In the genomic region with DNA sequence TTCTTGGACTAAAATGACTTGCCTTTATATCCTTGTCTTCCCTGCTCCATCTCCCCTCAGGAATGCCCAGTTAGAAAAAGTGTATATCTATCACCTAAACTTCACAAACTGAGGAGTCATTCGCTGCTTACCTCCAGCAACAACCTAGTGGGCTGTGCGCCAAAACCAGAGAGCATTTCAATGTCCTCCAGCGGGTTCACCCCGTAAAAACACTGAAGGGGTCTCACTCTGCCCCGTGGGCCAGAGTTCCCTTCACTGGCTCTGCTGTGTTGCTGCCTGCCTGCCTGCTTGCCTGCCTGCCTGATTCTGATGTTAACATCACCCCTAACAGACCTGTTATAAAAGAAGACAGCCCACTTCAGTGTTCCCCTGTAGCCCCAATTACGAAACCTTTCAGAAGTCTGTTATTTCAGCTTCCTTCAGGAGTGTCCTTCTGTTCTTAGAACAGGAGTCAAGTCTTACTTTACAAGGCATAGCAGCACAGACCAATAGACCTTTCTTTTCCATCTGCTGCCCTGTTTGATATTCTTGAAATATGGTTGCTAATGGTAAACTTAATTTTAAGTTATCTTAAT, we compare ENCODE assay signal across 8 mouse cellular contexts. TPM values are rescaled to one million over a fixed set of nuclear protein-coding genes. Genes with fewer than 3 reads are reported as not detected.
A peak's percentile ranks its signal among the peaks of the same experiment; 100 is the strongest.
DNase-seq lines count a peak whose midpoint lies in the region; ATAC-seq and TF ChIP-seq lines count a peak whose summit lies in the region.

No protein-coding gene starts in this region.

- peak; percentile 21 for DNase-seq in cerebellum, adult 11 months
- peak; percentile 25 for DNase-seq in 3T3-L1 (ENCODE audit: low read depth, low spot score)
- peak; percentile 37 to 41 for DNase-seq in cerebellum, postnatal 10 days
- DNase-seq in liver, adult 2 months (ENCODE audit: extremely low read depth, low read depth, low spot score) = peak; percentile 40
- DNase-seq in left cerebral cortex, adult 9 months (ENCODE audit: low spot score in 2 of 2) = no peak

- peak overlapping the region; percentile 82 for H3K4me2 ChIP-seq in hindbrain, embryonic 15.5 days
- peak overlapping the region; percentile 88 for H3K4me2 ChIP-seq in neural tube, embryonic 12.5 days (replicated peaks)

- no peaks in the 10 kb centered on the region for H3K27me3 ChIP-seq in hindbrain, embryonic 15.5 days
- no peaks in the 10 kb centered on the region for H3K27me3 ChIP-seq in liver, adult 2 months (ENCODE audit: control insufficient read depth, insufficient read depth, low read length)
- no peaks in the 10 kb centered on the region for H3K27me3 ChIP-seq in neural tube, embryonic 12.5 days (replicated peaks)

- no peak for TF ChIP-seq CTCF in liver, adult 2 months (IDR thresholded peaks at IDR 0.05; ENCODE audit: low read depth, low read length)

- H3K9ac ChIP-seq in hindbrain, embryonic 15.5 days = peak overlapping the region; percentile 83; the same call in 1 of the 2 replicates
- H3K9ac ChIP-seq in liver, adult 2 months (ENCODE audit: low read depth, low read length) = peak overlapping the region; percentile 35
- H3K9ac ChIP-seq in neural tube, embryonic 12.5 days = peak overlapping the region; percentile 83

- no peaks in the 10 kb centered on the region; the same call in 1 of the 2 replicates for H3K79me2 ChIP-seq in liver, adult 2 months (ENCODE audit: control insufficient read depth, insufficient read depth, low read length)

- H3K4me1 ChIP-seq in hindbrain, embryonic 15.5 days (replicated peaks) = peaks cover 27% of the 10 kb centered on the region
- H3K4me1 ChIP-seq in liver, adult 2 months (ENCODE audit: control insufficient read depth, insufficient read depth, low read length) = peaks cover 7% of the 10 kb centered on the region
- peaks cover 24% of the 10 kb centered on the region for H3K4me1 ChIP-seq in neural tube, embryonic 12.5 days

- peaks cover 3% of the 10 kb centered on the region; the same call in 1 of the 2 replicates for H3K36me3 ChIP-seq in hindbrain, embryonic 15.5 days
- H3K36me3 ChIP-seq in liver, adult 2 months (ENCODE audit: control insufficient read depth, insufficient read depth, low read length) = peaks cover 5% of the 10 kb centered on the region
- peaks cover 5% of the 10 kb centered on the region for H3K36me3 ChIP-seq in neural tube, embryonic 12.5 days

- H3K9me3 ChIP-seq in hindbrain, embryonic 15.5 days = no peaks in the 10 kb centered on the region
- no peaks in the 10 kb centered on the region for H3K9me3 ChIP-seq in neural tube, embryonic 12.5 days

- H3K4me3 ChIP-seq in hindbrain, embryonic 15.5 days = peak overlapping the region; percentile 90
- H3K4me3 ChIP-seq in liver, adult 2 months (ENCODE audit: insufficient read depth, low read depth, low read length) = peak overlapping the region; percentile 75; the same call in 1 of the 2 replicates
- H3K4me3 ChIP-seq in neural tube, embryonic 12.5 days = peak overlapping the region; percentile 77

- ATAC-seq in cerebellum, adult (ENCODE audit: insufficient number of reproducible peaks, low FRiP score, low TSS enrichment) = no peak
- no peak for ATAC-seq in hindbrain, embryonic 15.5 days (ENCODE audit: low FRiP score, low read depth)
- no peak for ATAC-seq in neural tube, embryonic 12.5 days (ENCODE audit: low FRiP score, low read depth)

- WGBS in hindbrain, embryonic 15.5 days = 75% methylated on average over 6 of the region's 6 CpGs
- WGBS in liver, adult 2 months = 19% methylated on average over 6 of the region's 6 CpGs
- WGBS in neural tube, embryonic 12.5 days = 68% methylated on average over 6 of the region's 6 CpGs

- no peak for TF ChIP-seq POLR2A in liver, adult 2 months (IDR thresholded peaks at IDR 0.05; ENCODE audit: extremely low read depth, insufficient read depth, low read length)

- no peak overlapping the region for H3K27ac ChIP-seq in hindbrain, embryonic 15.5 days (replicated peaks)
- peak overlapping the region; percentile 38; the same call in 1 of the 2 replicates for H3K27ac ChIP-seq in liver, adult 2 months (replicated peaks; ENCODE audit: insufficient read depth, low read depth, low read length)
- no peak overlapping the region for H3K27ac ChIP-seq in neural tube, embryonic 12.5 days

RNA-seq across cellular contexts. Expression of gene Orc3, which starts 1.1 kb away (rescaled TPM):
- 75.1 and 76.6 TPM in 2 replicates for polyA plus RNA-seq in hindbrain, embryonic 15.5 days (2015; fragmentation: Nextera tagmentation; extraction: Ambion mirVana)
- total RNA-seq in liver, adult 2 months (2014; rRNA removed) = 29.9 and 35.9 TPM in 2 replicates
- polyA plus RNA-seq in liver, adult 2 months (2012; rRNA removed) = 6.7 and 11.2 TPM in 2 replicates
- 92.7 and 101 TPM in 2 replicates for polyA plus RNA-seq in neural tube, embryonic 12.5 days (2016; fragmentation: Nextera tagmentation; extraction: Ambion mirVana)

RNA-seq across cellular contexts. Expression of gene Rars2, which starts 1.1 kb away (rescaled TPM):
- polyA plus RNA-seq in hindbrain, embryonic 15.5 days (2015; fragmentation: Nextera tagmentation; extraction: Ambion mirVana) = 51.4 and 54.8 TPM in 2 replicates
- total RNA-seq in liver, adult 2 months (2014; rRNA removed) = 12.2 and 14.4 TPM in 2 replicates
- polyA plus RNA-seq in liver, adult 2 months (2012; rRNA removed) = 5.8 and 6.1 TPM in 2 replicates
- polyA plus RNA-seq in neural tube, embryonic 12.5 days (2016; fragmentation: Nextera tagmentation; extraction: Ambion mirVana) = 63.5 and 67.8 TPM in 2 replicates

Comparison
In these comparisons a context has a peak if more than half of its experiments do, and no peak if none do; other contexts are left out.
1. DNase-seq: peak in cerebellum, adult 11 months (single experiment), 3T3-L1 (single experiment), cerebellum, postnatal 10 days (2 of 2) and liver, adult 2 months (single experiment); none in left cerebral cortex, adult 9 months (0 of 2).
2. Peak in every context shown above with its lines, with median percentiles within 50 percentile points of each other: H3K4me3 ChIP-seq and H3K9ac ChIP-seq.